Mouse (Mus musculus): Measurements from ENCODE around the gene Pfkl. TPM values are rescaled to one million over a fixed set of nuclear protein-coding genes. Genes with fewer than 3 reads are reported as not detected.

Gene Pfkl
- polyA plus RNA-seq (2012): 111 and 128 TPM in 2 replicates

DNA sequence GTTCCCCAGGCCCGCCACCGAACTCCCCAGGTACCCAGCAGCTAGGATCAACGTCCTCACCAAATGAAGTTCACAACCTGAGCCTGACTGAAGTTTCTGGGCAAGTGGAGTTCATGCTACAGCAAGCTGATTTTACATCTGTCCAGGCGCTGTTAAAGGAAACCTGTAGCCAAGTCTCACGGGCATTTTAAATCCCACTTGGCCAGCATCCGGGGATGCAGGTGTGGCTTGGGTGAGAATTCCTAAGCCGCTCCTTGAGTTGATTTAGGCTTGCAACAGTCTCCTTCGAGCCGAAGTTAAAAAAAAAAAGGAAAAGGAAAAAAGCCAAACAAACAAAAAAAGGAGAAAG, at the start of gene Pfkl:
Gene Pfkl (minus strand): TSS at position 139 of the 349 bp plus-strand sequence.
- TF ChIP-seq GATA1 (IDR thresholded peaks at IDR 0.05; ENCODE audit: low read length): no peak

DNA sequence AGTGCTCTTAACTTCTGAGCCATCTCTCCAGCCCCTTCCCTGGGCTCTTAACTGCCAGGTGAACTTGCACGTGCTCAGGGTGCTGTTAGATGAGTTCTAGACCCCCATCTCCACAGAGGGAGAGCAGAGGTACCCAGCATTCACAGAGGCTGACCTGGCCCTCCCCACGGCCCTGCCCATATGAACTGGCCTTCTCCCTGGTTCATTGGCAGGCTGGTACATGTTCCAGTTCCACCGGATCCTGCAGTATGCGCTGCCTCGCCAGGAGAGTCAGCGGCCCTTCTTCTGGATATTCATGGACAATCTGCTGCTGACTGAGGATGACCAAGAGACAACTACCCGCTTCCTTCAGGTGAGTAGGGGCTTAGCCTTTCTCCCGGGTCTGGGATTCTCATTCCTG, 47.2 kb upstream of the Pfkl start:
- no peak for TF ChIP-seq GATA1 (IDR thresholded peaks at IDR 0.05; ENCODE audit: low read length)

DNA sequence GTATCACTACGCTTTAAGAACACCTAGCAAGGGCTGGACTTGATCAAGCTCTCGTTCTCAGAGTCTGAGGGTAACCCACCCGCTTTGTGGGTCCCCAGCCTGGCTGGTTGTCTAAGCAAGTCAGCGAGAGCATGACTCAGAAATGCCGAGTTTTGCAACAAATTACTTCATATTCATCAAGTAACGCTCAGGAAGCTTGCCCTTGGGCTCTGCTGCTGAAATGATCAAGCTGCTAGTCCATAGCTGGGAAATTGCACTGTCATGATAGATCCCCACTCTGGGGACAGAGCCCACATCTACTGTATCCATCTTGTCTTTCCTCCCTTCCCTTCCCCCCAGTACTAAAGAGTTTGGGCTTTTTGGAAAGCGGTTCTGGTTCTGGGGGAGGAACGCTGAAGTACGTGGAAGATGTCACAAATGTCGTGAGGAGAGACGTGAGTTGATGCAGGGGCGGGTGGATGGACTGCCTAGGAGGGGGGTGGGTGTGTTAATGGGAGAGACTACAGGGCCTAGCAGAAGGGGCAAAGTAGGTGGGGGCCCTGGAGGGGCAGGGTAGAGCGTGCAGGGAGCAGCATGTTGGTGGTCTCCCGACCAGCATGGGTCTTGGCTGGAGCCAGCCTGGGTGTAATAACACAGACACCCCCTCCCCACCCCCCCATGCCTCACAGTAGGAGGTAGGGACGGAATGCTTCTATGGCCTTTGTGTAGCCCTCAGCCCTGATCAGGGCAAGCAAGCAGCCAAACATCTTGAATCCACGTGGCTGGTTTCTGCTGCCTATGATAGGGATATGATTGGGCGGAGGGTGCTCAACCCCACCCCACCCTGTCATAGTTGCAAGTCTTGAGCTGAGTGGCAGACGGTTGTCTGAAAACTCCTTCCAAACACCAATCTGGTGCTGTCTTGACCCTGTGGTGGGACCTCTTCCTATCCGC, 45.0 kb upstream of the Pfkl start:
- TF ChIP-seq GATA1 (IDR thresholded peaks at IDR 0.05; ENCODE audit: low read length): no peak

DNA sequence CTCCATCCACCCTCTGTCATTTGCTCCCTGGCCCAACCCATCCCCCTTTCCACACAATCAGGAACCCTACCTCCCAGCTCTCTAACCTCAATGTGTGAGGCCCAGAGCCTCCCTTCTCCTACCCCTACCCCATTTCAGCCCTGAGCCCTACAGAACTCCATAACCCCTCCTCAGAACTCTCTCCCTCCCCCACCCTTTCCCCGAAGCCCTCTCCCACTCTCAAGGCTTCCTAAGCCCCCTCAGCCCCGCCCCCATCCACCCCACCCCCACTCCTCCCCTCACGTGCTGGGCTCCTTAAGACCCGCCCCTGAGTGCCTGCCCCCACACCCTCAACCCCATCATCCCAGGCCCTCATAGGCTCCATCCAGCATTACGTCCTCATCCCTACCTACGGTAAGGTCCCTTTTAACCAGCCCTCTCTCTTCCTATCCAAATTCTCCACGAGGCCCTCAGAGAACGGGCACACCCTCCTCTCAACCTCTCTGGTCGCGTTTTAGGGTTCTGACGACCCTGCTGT, 39.7 kb upstream of the Pfkl start:
- TF ChIP-seq GATA1 (IDR thresholded peaks at IDR 0.05; ENCODE audit: low read length): no peak

DNA sequence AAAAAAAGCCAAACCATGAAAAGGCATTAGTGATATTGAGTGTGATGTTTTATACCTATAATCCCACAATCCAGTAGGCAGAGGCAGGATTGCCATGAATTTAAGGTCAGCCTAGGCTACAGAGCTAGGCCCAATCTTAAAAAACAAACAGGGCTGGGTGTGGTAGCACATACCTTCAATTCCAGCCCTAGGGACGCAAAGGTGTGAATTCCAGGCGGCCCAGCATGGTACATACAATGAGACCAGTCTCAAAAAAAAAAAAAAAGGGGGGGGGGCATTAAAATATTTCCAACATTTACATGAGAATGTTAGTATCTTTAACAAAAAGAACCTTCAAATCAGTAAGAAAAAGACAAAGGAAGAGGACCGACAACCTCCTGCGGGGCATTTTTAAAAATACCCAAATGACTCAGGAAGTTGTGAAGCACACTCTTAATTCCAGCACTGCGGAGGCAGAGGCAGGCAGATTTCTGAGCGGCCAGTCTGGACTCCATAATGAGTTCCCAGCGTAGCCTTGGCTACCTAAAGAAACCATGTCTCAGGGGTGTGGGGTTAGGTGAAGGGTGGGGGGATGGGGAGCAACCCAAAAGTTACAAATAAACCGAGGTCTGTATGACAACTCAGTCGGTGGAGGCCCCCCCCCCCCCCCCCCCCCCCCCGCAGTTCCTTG, 38.3 kb upstream of the Pfkl start:
- no peak for TF ChIP-seq GATA1 (IDR thresholded peaks at IDR 0.05; ENCODE audit: low read length)

DNA sequence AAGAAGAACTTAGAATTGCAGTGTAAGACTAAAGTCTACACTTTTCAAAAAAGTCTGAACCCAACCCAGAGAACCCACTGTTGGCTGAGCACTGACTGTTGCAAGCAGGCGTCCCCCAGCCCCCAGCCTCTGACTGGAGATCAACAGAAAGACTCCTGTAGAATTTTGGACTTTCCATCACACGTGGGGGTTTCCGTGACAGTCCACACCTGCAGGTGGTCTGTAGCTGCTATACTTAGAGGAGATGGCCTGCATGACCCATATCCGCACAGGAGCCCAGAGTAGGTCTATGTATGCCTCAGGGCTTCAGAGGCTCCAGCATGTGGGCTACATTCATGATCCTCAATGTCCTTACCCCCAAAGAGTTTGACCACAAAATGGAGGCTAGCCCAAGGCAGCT, 36.5 kb upstream of the Pfkl start:
- no peak for TF ChIP-seq GATA1 (IDR thresholded peaks at IDR 0.05; ENCODE audit: low read length)

DNA sequence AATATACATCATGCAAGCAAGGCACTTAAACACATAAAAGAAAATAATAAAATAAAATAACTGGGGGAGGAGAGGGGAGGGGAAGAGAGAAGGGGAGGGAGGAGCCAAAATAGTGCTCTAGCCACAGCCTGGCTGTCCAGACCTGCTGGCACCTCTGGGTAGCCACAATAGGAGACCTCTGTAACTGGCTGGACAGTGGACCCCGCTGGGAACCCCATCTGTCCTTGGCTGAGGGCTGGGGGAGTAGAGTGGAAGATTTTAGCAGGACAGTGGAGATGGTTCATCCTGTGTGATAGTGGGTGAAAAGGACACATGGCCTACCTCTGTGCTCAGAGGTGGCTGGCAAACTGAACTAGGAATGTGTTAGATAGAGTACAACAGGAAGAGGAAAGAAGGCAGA, 34.6 kb upstream of the Pfkl start:
- TF ChIP-seq GATA1 (IDR thresholded peaks at IDR 0.05; ENCODE audit: low read length): no peak

GRCm38 (mm10) chr10:78043406-78043836, 33.5 kb upstream of the Pfkl start, which contains the start of gene Aire:
Gene Aire (minus strand): TSS chr10:78043610.
- no peak for TF ChIP-seq GATA1 (IDR thresholded peaks at IDR 0.05; ENCODE audit: low read length)

GRCm38 (mm10) chr10:78042697-78043405, 33.0 kb upstream of the Pfkl start:
- no peak for TF ChIP-seq GATA1 (IDR thresholded peaks at IDR 0.05; ENCODE audit: low read length)

- TF ChIP-seq GATA1 (IDR thresholded peaks at IDR 0.05; ENCODE audit: low read length): no peak
These were observed 32.2 kb upstream of the Pfkl start for GRCm38 (mm10) chr10:78042096-78042495.

DNA sequence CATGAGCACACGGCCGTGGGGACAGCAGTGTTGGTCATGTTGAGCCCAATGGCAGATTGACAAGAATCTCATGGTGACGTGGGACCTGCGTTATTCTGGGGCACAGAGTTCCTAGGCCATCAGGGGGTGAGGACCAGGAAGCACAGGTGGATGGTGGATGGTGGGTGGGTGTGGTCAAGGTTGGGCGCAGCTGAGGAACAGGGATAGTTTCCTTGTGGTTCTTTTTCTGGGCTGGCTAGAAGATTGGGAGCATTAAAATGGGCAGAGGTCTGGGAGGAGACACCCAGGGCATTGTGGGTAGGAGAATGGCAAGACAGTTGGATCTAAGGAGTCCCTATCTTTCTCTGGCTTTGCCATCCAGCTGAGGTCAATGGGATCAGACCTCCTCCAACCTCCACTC, 31.8 kb upstream of the Pfkl start, which contains the start of gene Dnmt3l:
Gene Dnmt3l (plus strand): TSS at position 301 of the 400 bp plus-strand sequence.
- TF ChIP-seq GATA1 (IDR thresholded peaks at IDR 0.05; ENCODE audit: low read length): no peak

DNA sequence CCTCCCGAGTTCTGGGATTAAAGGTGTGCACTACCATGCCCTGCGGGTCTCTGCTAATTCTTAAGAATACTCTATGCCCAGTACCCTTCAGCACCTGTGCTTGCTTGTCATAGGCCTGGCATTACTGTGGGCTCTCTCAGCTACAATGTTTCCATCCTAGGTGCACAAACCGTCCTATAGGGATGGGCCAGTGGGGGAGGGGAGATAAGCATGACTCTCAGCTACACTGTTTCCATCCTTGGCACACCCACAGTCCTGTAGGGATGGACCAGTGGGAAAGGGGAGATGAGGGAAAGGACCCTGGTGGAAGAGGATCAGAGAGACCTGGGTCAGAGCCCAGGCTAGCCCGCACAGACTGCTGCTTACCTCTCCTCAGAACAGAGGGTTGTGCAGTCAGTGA, 27.3 kb upstream of the Pfkl start:
- TF ChIP-seq GATA1 (IDR thresholded peaks at IDR 0.05; ENCODE audit: low read length): no peak

DNA sequence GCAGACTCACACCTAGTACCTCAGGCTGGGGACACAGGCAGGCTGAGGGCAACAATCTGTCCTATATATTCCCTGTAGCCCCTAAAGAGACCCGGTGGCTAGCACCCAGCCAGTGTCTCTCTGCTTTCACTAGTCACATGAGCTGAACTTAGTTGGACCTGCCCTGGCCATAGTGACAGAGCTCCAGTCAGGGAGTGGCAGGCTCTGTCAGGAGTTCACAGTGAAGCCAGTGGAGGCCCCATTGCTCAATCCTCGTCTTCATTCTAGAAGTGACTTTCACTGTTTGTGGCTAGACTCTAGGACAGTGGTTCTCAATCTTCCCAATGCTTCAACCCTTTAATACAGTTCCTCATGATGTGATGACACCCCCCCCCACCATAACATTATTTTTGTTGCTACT, 22.1 kb upstream of the Pfkl start:
- TF ChIP-seq GATA1 (IDR thresholded peaks at IDR 0.05; ENCODE audit: low read length): no peak

DNA sequence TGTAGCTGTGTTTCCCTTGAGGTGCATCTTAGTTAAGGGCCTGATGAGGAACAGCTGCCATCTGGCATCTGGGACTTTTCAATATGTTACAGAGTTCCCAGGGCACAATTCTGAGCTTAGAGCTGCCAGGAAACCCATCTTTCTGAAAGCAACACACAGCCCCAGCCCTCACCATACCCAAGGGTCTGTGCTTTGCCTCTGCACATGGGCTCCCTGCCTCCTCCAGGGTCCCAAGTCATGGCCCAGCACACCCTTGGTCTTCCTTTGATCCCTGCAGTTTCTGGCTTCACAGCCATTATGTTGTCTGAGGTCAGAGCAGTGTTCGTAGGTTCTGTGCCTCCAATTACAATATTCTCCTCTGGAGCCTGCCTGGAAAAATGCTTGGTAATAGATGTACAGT, 19.2 kb upstream of the Pfkl start:
- TF ChIP-seq GATA1 (IDR thresholded peaks at IDR 0.05; ENCODE audit: low read length): no peak

GRCm38 (mm10) chr10:78028129-78028528, 18.2 kb upstream of the Pfkl start:
- TF ChIP-seq GATA1 (IDR thresholded peaks at IDR 0.05; ENCODE audit: low read length): no peak

GRCm38 (mm10) chr10:78019291-78019690, 9.4 kb upstream of the Pfkl start:
- no peak for TF ChIP-seq GATA1 (IDR thresholded peaks at IDR 0.05; ENCODE audit: low read length)
